Mouse (Mus musculus) kidney, adult 2 months (tissue): ENCODE data around the gene Scp2.
"Not testable (repeated sequence)": the region's sequence is repeated elsewhere in the genome, so short reads cannot be mapped to it uniquely, and the experiment has no call there.

Source experiments
- CTCF ChIP-seq: fragments of 200-500 bp; conservative IDR thresholded peaks from 2 replicates; pipeline ENCODE4 v1.5.1; 2011; ENCODE audit warnings: low read depth, mild to moderate bottlenecking, control low read depth, low read length, moderate library complexity, mixed read lengths; ENCODE audit not compliant: insufficient read depth, insufficient read length
- POLR2A ChIP-seq: fragments of 200-500 bp; IDR thresholded peaks from one replicate; pipeline ENCODE4 v1.6.1; 2011; ENCODE audit warnings: low read depth, low read length, control low read depth

DNA sequence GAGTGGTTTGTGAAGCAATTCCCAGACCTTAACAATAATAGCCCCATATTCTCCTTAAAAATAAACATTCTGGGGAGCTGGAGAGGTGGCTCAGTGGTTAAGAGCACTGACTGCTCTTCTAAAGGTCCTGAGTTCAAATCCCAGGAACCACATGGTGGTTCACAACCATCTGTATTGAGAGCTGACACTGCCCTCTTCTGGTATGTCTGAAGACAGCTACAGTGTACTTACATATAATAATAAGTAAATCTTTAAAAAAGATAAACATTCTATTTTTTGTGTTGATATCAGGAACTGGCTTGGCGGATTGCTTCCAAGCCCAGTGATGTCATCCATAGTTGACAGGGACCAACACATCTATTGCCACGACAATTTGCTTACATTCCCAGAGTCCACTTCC is 1.6 kb downstream of the Scp2 start:
- TF ChIP-seq CTCF, POLR2A: not testable (repeated sequence)
